Mouse (Mus musculus) neural tube, embryonic 10.5 days (tissue): ENCODE data around the gene Agpat1.
A peak's percentile ranks its signal among the peaks of the same experiment; 100 is the strongest.

Experiments used
- DNase-seq: peaks from one replicate; pipeline ENCODE4 v3.0.0-alpha.2; 2017; ENCODE audit warnings: low spot score; ENCODE audit errors: extremely low spot score

Agpat1 gene

GRCm38 (mm10) chr17:34630761-34631301, 26.8 kb downstream of the Agpat1 start:
- no peak for DNase-seq

- no peak for DNase-seq
Measured at GRCm38 (mm10) chr17:34631647-34632046, 27.6 kb downstream of the Agpat1 start.

- peak; percentile 47 for DNase-seq
Measured at GRCm38 (mm10) chr17:34632261-34632691, 28.2 kb downstream of the Agpat1 start.

- DNase-seq: no peak
Measured at GRCm38 (mm10) chr17:34635671-34636070, 31.6 kb downstream of the Agpat1 start.

- DNase-seq: no peak
Measured at GRCm38 (mm10) chr17:34637459-34637858, 33.4 kb downstream of the Agpat1 start.

- no peak for DNase-seq
Measured at GRCm38 (mm10) chr17:34639461-34640255, 35.6 kb downstream of the Agpat1 start.

GRCm38 (mm10) chr17:34640778-34641601, 36.9 kb downstream of the Agpat1 start:
- peak; percentile 54 for DNase-seq

- DNase-seq: no peak
Measured at GRCm38 (mm10) chr17:34641945-34642344, 37.9 kb downstream of the Agpat1 start.

- DNase-seq: no peak
Measured at GRCm38 (mm10) chr17:34643379-34643778, 39.3 kb downstream of the Agpat1 start.

GRCm38 (mm10) chr17:34643944-34644343, 39.9 kb downstream of the Agpat1 start:
- DNase-seq: no peak

- DNase-seq: peak; percentile 92
Measured at GRCm38 (mm10) chr17:34644608-34645007, 40.5 kb downstream of the Agpat1 start, which contains the start of gene Fkbpl. TSS of gene Fkbpl (plus strand) at chr17:34644764.

GRCm38 (mm10) chr17:34645256-34645829, 41.3 kb downstream of the Agpat1 start:
- no peak for DNase-seq

GRCm38 (mm10) chr17:34645831-34646511, 41.9 kb downstream of the Agpat1 start:
- no peak for DNase-seq

GRCm38 (mm10) chr17:34646906-34647787, 43.1 kb downstream of the Agpat1 start, which contains the start of gene Atf6b:
TSS of gene Atf6b (plus strand) at chr17:34647146.
- DNase-seq: peak; percentile 88

GRCm38 (mm10) chr17:34648141-34648890, 44.3 kb downstream of the Agpat1 start:
- DNase-seq: no peak

GRCm38 (mm10) chr17:34649106-34649864, 45.2 kb downstream of the Agpat1 start:
- no peak for DNase-seq

- DNase-seq: no peak
Measured at GRCm38 (mm10) chr17:34650781-34651180, 46.7 kb downstream of the Agpat1 start.

- DNase-seq: no peak
Measured at GRCm38 (mm10) chr17:34651507-34652221, 47.6 kb downstream of the Agpat1 start.
